Mouse (Mus musculus) midbrain, embryonic 10.5 days (tissue): ENCODE results near the gene Pip5k1a. TPM values are rescaled to one million over a fixed set of nuclear protein-coding genes. Genes with fewer than 3 reads are reported as not detected.
A peak's percentile ranks its signal among the peaks of the same experiment; 100 is the strongest.
"Not testable (repeated sequence)": the region's sequence is repeated elsewhere in the genome, so short reads cannot be mapped to it uniquely, and the experiment has no call there.

ENCODE experiments used
- DNase-seq: peaks from one replicate; pipeline ENCODE4 v3.0.0-alpha.2; 2017; ENCODE audit warnings: low spot score
- H3K27ac ChIP-seq: fragments of 300-500 bp; sonication (generic); replicated peaks from 2 replicates; pipeline ENCODE4 v1.5.1; 2016; ENCODE audit warnings: mild to moderate bottlenecking
- H3K27me3 ChIP-seq: fragments of 300-500 bp; sonication (generic); 2 replicates; pipeline ENCODE4 v1.6.1; 2016; ENCODE audit warnings: low read depth, mild to moderate bottlenecking; ENCODE audit not compliant: poor library complexity, severe bottlenecking
- H3K36me3 ChIP-seq: fragments of 300-500 bp; sonication (generic); 2 replicates; pipeline ENCODE4 v1.6.1; 2016; ENCODE audit warnings: mild to moderate bottlenecking, moderate library complexity
- H3K4me1 ChIP-seq: fragments of 300-500 bp; sonication (generic); 2 replicates; pipeline ENCODE4 v1.6.1; 2016
- H3K4me3 ChIP-seq: fragments of 300-500 bp; sonication (generic); 2 replicates; pipeline ENCODE4 v1.5.1; 2016; ENCODE audit warnings: mild to moderate bottlenecking, moderate library complexity
- H3K9me3 ChIP-seq: fragments of 300-500 bp; sonication (generic); replicated peaks from 2 replicates; pipeline ENCODE4 v1.6.1; 2016; ENCODE audit warnings: mild to moderate bottlenecking
- WGBS: fragments of 180-500 bp; shearing (Covaris S2); methylation state at CpG from one replicate; pipeline ENCODE4 v1.1.7; 2016; 5-methylcytosine and 5-hydroxymethylcytosine counted together
- polyA plus RNA-seq: library from polyadenylated mRNA; unstranded; fragments of >200 nt; fragmentation: Nextera tagmentation; extraction: Ambion mirVana; gene quantifications from 2 replicates; pipeline ENCODE4 v1.2.1, GENCODE M21; 2016

Gene Pip5k1a
- polyA plus RNA-seq, 1 experiment from 2014 or later: 18.7 TPM

- WGBS: no CpG with 5 or more reads among the region's 12 CpGs
- H3K27me3 ChIP-seq, DNase-seq, H3K27ac ChIP-seq, H3K9me3 ChIP-seq: not testable (repeated sequence)
- Histone ChIP-seq H3K4me1 (peaks cover 26% of the 10 kb centered on the region), H3K4me3 (peak overlapping the region; percentile 74), H3K36me3 (peaks cover 39% of the 10 kb centered on the region)
Observed at GRCm38 (mm10) chr3:95134133-95134532, 27.4 kb upstream of the Pip5k1a start.

GRCm38 (mm10) chr3:95133680-95134101, 27.0 kb upstream of the Pip5k1a start, which contains the start of the genes Scnm1 and Lysmd1:
Gene Scnm1 (minus strand): TSS chr3:95134011.
Gene Lysmd1 (plus strand): TSS chr3:95134088.
- DNase-seq: peak; percentile 89
- under 1% methylated on average over 20 of the region's 20 CpGs for WGBS
- Histone ChIP-seq H3K27ac (peak within 1 kb of the TSS; percentile 89), H3K36me3 (peaks cover 43% of the 10 kb centered on the region), H3K4me1 (peaks cover 26% of the 10 kb centered on the region), H3K27me3 (no peaks in the 10 kb centered on the region), H3K9me3 (no peaks in the 10 kb centered on the region), H3K4me3 (peak within 1 kb of the TSS; percentile 74)

GRCm38 (mm10) chr3:95133176-95133575, 26.4 kb upstream of the Pip5k1a start:
- 66% methylated on average over 11 of the region's 11 CpGs for WGBS
- H3K36me3 ChIP-seq: peaks cover 46% of the 10 kb centered on the region
- H3K4me1 ChIP-seq: peaks cover 26% of the 10 kb centered on the region
- H3K27me3 ChIP-seq: no peaks in the 10 kb centered on the region
- no peaks in the 10 kb centered on the region for H3K9me3 ChIP-seq
- H3K4me3 ChIP-seq: peak overlapping the region; percentile 74
- H3K27ac ChIP-seq: peak overlapping the region; percentile 89
- no peak for DNase-seq

- H3K27ac ChIP-seq, DNase-seq, H3K27me3 ChIP-seq, H3K9me3 ChIP-seq: not testable (repeated sequence)
- 89% methylated on average over 2 of the region's 2 CpGs for WGBS
- Histone ChIP-seq H3K36me3 (peaks cover 42% of the 10 kb centered on the region), H3K4me3 (peak overlapping the region; percentile 74; the same call in 1 of the 2 replicates), H3K4me1 (peaks cover 26% of the 10 kb centered on the region)
Observed at GRCm38 (mm10) chr3:95132389-95132788, 25.7 kb upstream of the Pip5k1a start.

GRCm38 (mm10) chr3:95130081-95130480, 23.4 kb upstream of the Pip5k1a start:
- DNase-seq: no peak
- H3K9me3 ChIP-seq: no peaks in the 10 kb centered on the region
- no peak overlapping the region for H3K4me3 ChIP-seq
- H3K4me1 ChIP-seq: peaks cover 12% of the 10 kb centered on the region
- H3K27ac ChIP-seq: no peak overlapping the region
- 90% methylated on average over 5 of the region's 5 CpGs for WGBS
- H3K27me3 ChIP-seq: no peaks in the 10 kb centered on the region
- peaks cover 42% of the 10 kb centered on the region for H3K36me3 ChIP-seq

GRCm38 (mm10) chr3:95129226-95129651, 22.5 kb upstream of the Pip5k1a start:
- peaks cover 8% of the 10 kb centered on the region for H3K4me1 ChIP-seq
- WGBS: 68% methylated on average over 6 of the region's 6 CpGs
- H3K4me3 ChIP-seq: no peak overlapping the region
- no peaks in the 10 kb centered on the region for H3K9me3 ChIP-seq
- DNase-seq: no peak
- no peak overlapping the region for H3K27ac ChIP-seq
- H3K36me3 ChIP-seq: peaks cover 43% of the 10 kb centered on the region
- H3K27me3 ChIP-seq: no peaks in the 10 kb centered on the region

- no peak for DNase-seq
- Histone ChIP-seq H3K9me3 (no peaks in the 10 kb centered on the region), H3K4me3 (no peak overlapping the region), H3K4me1 (no peaks in the 10 kb centered on the region; the same call in 1 of the 2 replicates), H3K36me3 (peaks cover 58% of the 10 kb centered on the region), H3K27me3 (no peaks in the 10 kb centered on the region), H3K27ac (no peak overlapping the region)
- WGBS: 52% methylated on average over 5 of the region's 5 CpGs
Observed at GRCm38 (mm10) chr3:95124972-95125371, 18.2 kb upstream of the Pip5k1a start.

GRCm38 (mm10) chr3:95124246-95124645, 17.5 kb upstream of the Pip5k1a start, which contains the start of gene Tmod4:
Gene Tmod4 (plus strand): TSS chr3:95124476.
- Histone ChIP-seq H3K27me3 (no peaks in the 10 kb centered on the region), H3K27ac (no peak within 1 kb of the TSS), H3K4me1 (no peaks in the 10 kb centered on the region; the same call in 1 of the 2 replicates), H3K9me3 (no peaks in the 10 kb centered on the region), H3K4me3 (no peak within 1 kb of the TSS), H3K36me3 (peaks cover 58% of the 10 kb centered on the region)
- no peak for DNase-seq
- WGBS: 73% methylated on average over 6 of the region's 6 CpGs

GRCm38 (mm10) chr3:95121580-95121979, 14.8 kb upstream of the Pip5k1a start:
- peaks cover 76% of the 10 kb centered on the region for H3K36me3 ChIP-seq
- H3K27ac ChIP-seq: no peak overlapping the region

GRCm38 (mm10) chr3:95117751-95118150, 11.0 kb upstream of the Pip5k1a start:
- Histone ChIP-seq H3K36me3 (peaks cover 92% of the 10 kb centered on the region), H3K4me3 (no peak overlapping the region), H3K27ac (no peak overlapping the region), H3K27me3 (no peaks in the 10 kb centered on the region), H3K4me1 (peaks cover 2% of the 10 kb centered on the region; the same call in 1 of the 2 replicates), H3K9me3 (no peaks in the 10 kb centered on the region)
- WGBS: 96% methylated on average over 2 of the region's 2 CpGs
- no peak for DNase-seq

More at GRCm38 (mm10) chr3:95121580-95121979, 14.8 kb upstream of the Pip5k1a start:
- WGBS: 89% methylated on average over 6 of the region's 6 CpGs
- Histone ChIP-seq H3K4me1 (no peaks in the 10 kb centered on the region; the same call in 1 of the 2 replicates), H3K4me3 (no peak overlapping the region), H3K9me3 (no peaks in the 10 kb centered on the region), H3K27me3 (no peaks in the 10 kb centered on the region)
- DNase-seq: no peak

GRCm38 (mm10) chr3:95112760-95113159, 6.0 kb upstream of the Pip5k1a start:
- DNase-seq: no peak
- Histone ChIP-seq H3K4me1 (peaks cover 12% of the 10 kb centered on the region), H3K36me3 (peaks cover 43% of the 10 kb centered on the region), H3K27me3 (no peaks in the 10 kb centered on the region), H3K27ac (no peak overlapping the region), H3K4me3 (peak overlapping the region; percentile 81; the same call in 1 of the 2 replicates), H3K9me3 (no peaks in the 10 kb centered on the region)
- WGBS: 94% methylated on average over 1 of the region's 1 CpGs

GRCm38 (mm10) chr3:95110911-95111726, 4.4 kb upstream of the Pip5k1a start, which contains the start of gene Vps72:
Gene Vps72 (plus strand): TSS chr3:95111022.
- peaks cover 12% of the 10 kb centered on the region for H3K4me1 ChIP-seq
- peaks cover 28% of the 10 kb centered on the region for H3K36me3 ChIP-seq
- no peaks in the 10 kb centered on the region for H3K9me3 ChIP-seq
- H3K27ac ChIP-seq: peak within 1 kb of the TSS; percentile 96
- DNase-seq: peak; percentile 93
- no peaks in the 10 kb centered on the region for H3K27me3 ChIP-seq
- H3K4me3 ChIP-seq: peak within 1 kb of the TSS; percentile 81
- WGBS: 1% methylated on average over 54 of the region's 54 CpGs

GRCm38 (mm10) chr3:95107898-95108297, 1.2 kb upstream of the Pip5k1a start:
- Histone ChIP-seq H3K4me1 (peaks cover 23% of the 10 kb centered on the region), H3K36me3 (peaks cover 9% of the 10 kb centered on the region), H3K27me3 (no peaks in the 10 kb centered on the region), H3K27ac (no peak overlapping the region), H3K9me3 (no peaks in the 10 kb centered on the region), H3K4me3 (no peak overlapping the region)
- WGBS: 77% methylated on average over 2 of the region's 2 CpGs
- no peak for DNase-seq
